Mouse (Mus musculus) splenic B cell, adult 2 months (primary cell): Measurements from ENCODE around the gene Mat1a.

Experiments used
- DNase-seq: peaks from one replicate; pipeline ENCODE4 v3.0.0-alpha.2; 2011; ENCODE audit warnings: low read depth, low spot score
- H3K27me3 ChIP-seq: 2 replicates; pipeline ENCODE4 v1.6.1; 2012; ENCODE audit warnings: mild to moderate bottlenecking, low read length, moderate library complexity, mixed read lengths; ENCODE audit not compliant: control insufficient read depth, poor library complexity, insufficient read depth, severe bottlenecking
- H3K36me3 ChIP-seq: 2 replicates; pipeline ENCODE4 v1.6.1; 2012; ENCODE audit warnings: mild to moderate bottlenecking, low read length, moderate library complexity, mixed read lengths; ENCODE audit not compliant: control insufficient read depth, poor library complexity, insufficient read depth, severe bottlenecking

Mat1a gene

DNA sequence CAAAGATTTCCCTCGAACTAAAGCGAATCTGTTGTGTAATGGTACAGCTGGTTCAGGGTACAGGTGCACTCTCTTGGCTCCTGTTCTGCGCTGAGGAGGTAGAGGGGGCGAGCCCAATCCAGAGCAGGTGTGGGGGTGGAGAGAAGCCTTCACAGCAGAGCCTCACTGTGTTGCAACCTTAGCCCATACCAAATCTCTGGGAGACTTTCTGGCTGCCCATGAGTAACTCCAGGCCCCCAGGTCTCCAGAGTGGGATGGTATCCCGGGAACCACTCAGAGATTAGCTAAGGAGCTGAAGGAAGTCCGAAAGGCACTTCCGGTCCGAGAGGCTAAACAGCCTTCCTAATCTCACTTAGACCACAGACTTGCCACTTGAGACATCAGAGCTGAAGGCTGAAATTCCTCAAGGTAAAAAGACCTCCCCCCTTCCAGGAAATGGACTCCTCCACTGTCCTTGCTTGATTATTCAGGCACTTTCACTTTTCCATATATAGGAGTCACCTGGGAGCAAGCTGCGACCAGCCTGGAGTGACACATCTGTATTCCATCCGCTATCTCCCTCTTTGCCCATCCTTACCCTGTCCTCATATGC, at the start of gene Mat1a:
TSS of gene Mat1a (plus strand) at position 183 of the 592 bp plus-strand sequence.
- H3K27me3 ChIP-seq: no peaks in the 10 kb centered on the region
- no peak for DNase-seq
- no peaks in the 10 kb centered on the region for H3K36me3 ChIP-seq

DNA sequence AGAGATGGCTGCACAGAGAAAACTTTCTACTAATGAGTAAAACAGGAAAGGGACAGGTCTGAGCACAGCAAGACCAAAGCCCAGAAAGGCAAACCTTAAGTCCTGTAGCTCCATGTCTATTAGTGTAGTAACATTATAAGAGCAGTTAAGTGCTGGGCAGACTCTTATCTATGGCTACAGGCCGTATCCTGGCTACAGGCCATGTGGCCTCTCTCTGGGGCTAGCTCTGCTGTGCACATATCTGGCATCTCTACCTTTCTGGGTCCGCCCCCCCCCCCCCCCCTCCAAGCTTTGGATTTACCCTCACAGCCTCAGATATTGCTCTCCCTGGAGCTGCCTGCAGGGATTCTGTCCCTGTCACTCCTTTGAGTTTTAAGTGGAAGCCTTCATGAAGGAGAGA, 39.7 kb upstream of the Mat1a start:
- Histone ChIP-seq H3K27me3 (no peaks in the 10 kb centered on the region), H3K36me3 (no peaks in the 10 kb centered on the region)
- no peak for DNase-seq

GRCm38 (mm10) chr14:41066416-41066815, 38.4 kb upstream of the Mat1a start:
- H3K36me3 ChIP-seq: no peaks in the 10 kb centered on the region
- H3K27me3 ChIP-seq: no peaks in the 10 kb centered on the region
- no peak for DNase-seq

GRCm38 (mm10) chr14:41069108-41069507, 35.7 kb upstream of the Mat1a start, which contains the start of gene Dydc2:
TSS of gene Dydc2 (minus strand) at chr14:41069208.
- DNase-seq: no peak
- Histone ChIP-seq H3K36me3 (no peaks in the 10 kb centered on the region), H3K27me3 (no peaks in the 10 kb centered on the region)

DNA sequence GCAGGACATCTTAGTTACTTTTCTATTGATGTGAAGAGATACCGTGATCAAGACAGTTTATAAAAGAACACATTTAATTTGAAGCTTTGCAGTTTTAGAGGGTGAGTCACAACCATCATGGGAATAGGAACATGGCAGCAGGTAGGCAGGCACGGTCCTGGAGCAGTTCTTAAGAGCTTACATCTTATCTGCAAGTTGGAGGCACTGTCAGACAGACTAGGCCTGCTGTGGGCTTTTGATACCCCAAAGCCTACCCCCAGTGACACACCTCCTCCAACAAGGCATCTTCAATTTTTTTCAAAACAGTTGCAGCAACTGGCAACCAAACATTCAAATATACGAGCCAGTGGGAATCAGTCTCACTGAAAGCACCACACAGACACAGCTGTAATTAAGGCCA, 34.5 kb upstream of the Mat1a start:
- DNase-seq: no peak
- Histone ChIP-seq H3K36me3 (no peaks in the 10 kb centered on the region), H3K27me3 (no peaks in the 10 kb centered on the region)

GRCm38 (mm10) chr14:41072229-41072943, 32.4 kb upstream of the Mat1a start, which contains the start of gene Dydc1:
TSS of gene Dydc1 (plus strand) at chr14:41072911.
- Histone ChIP-seq H3K36me3 (no peaks in the 10 kb centered on the region), H3K27me3 (no peaks in the 10 kb centered on the region)
- DNase-seq: peak; percentile 23

- H3K36me3 ChIP-seq: no peaks in the 10 kb centered on the region
- H3K27me3 ChIP-seq: no peaks in the 10 kb centered on the region
- DNase-seq: no peak
Measured at GRCm38 (mm10) chr14:41072944-41073275, 31.9 kb upstream of the Mat1a start.

DNA sequence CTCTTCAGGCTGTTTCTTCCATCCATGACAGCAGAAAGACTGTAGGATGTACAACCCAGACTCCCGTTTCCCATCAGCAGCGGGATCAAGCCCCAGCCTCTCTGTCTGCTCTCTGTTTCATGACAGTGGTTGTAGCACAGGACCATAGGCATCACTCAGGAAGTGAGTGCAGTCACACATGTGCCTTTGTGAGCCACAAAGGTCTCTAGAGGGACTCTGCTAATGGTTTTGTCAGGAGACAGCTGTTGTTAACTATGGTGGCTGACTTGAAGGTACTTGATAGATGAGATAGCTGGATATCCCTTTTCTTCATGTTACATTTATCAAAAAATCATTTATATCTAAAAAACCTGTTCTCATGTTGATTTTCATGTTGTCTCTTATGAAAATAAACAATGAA, 22.4 kb upstream of the Mat1a start:
- Histone ChIP-seq H3K27me3 (no peaks in the 10 kb centered on the region), H3K36me3 (no peaks in the 10 kb centered on the region)
- DNase-seq: no peak

DNA sequence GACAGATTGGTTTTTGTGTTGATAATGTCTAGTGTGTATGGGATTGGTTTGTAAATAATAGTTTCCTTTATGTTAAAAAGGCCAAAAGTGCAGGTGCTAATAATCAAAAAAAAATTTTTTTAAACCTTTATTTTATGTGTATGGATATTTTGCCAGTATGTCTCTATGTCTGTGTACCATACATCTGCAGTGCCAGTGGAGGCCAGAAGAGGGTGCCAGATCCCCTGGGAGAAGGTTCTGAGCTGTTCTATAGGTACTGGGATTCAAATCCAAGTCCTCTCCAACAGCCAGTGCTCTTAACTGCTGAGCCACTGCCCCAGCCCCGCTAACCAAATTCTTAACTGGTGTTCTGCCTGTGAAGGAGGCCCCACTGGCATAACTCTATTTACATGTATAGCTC, 17.3 kb upstream of the Mat1a start:
- DNase-seq: peak; percentile 5
- Histone ChIP-seq H3K27me3 (no peaks in the 10 kb centered on the region), H3K36me3 (no peaks in the 10 kb centered on the region)

- DNase-seq: peak; percentile 11
- no peaks in the 10 kb centered on the region for H3K36me3 ChIP-seq
- H3K27me3 ChIP-seq: no peaks in the 10 kb centered on the region
Measured at GRCm38 (mm10) chr14:41090777-41091176, 14.1 kb upstream of the Mat1a start.

GRCm38 (mm10) chr14:41094114-41094513, 10.7 kb upstream of the Mat1a start:
- DNase-seq: no peak
- no peaks in the 10 kb centered on the region for H3K36me3 ChIP-seq
- H3K27me3 ChIP-seq: no peaks in the 10 kb centered on the region

- Histone ChIP-seq H3K36me3 (no peaks in the 10 kb centered on the region), H3K27me3 (no peaks in the 10 kb centered on the region)
- no peak for DNase-seq
Measured at GRCm38 (mm10) chr14:41096296-41096860, 8.5 kb upstream of the Mat1a start.

- Histone ChIP-seq H3K27me3 (no peaks in the 10 kb centered on the region), H3K36me3 (no peaks in the 10 kb centered on the region)
- DNase-seq: no peak
Measured at GRCm38 (mm10) chr14:41098726-41099125, 6.1 kb upstream of the Mat1a start.

- DNase-seq: no peak
- Histone ChIP-seq H3K36me3 (no peaks in the 10 kb centered on the region), H3K27me3 (no peaks in the 10 kb centered on the region)
Measured at GRCm38 (mm10) chr14:41100712-41101111, 4.1 kb upstream of the Mat1a start.

DNA sequence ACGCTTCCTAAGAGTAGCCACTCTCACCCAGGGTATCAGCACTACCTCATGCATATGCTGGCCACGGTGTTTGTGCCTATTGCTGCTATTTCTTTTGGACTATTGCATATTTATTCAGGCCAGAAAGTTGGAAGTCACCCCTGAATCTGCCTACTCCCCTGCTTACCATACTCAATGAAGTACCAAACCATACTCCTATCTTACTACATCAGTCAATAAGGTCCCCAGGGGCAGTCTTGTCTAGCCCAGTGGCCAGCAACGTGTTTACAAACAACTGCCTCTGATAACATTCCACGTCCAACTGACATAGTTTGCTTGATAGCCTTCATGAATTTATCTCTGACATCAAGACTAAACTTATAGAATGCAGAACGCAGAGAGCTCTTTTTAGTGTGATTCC, 3.6 kb upstream of the Mat1a start:
- no peaks in the 10 kb centered on the region for H3K27me3 ChIP-seq
- DNase-seq: no peak

More for the DNA sequence above, 3.6 kb upstream of the Mat1a start:
- H3K36me3 ChIP-seq: no peaks in the 10 kb centered on the region
